Mouse (Mus musculus) activated CD4-positive, CD25-positive, alpha-beta regulatory T cell, adult 4 months (primary cell): ENCODE measurements around the gene Wfdc17. TPM values are rescaled to one million over a fixed set of nuclear protein-coding genes. Genes with fewer than 3 reads are reported as not detected.

Experiments used
- ATAC-seq: one replicate; pipeline ENCODE4 v1.8.0; 2017
- polyA plus RNA-seq, 2 experiments: library from polyadenylated mRNA; unstranded; fragments of 100-300 nt; shearing (Covaris generic); gene quantifications; one replicate each; pipeline ENCODE4 v1.2.1; 2017

The Wfdc17 gene
- polyA plus RNA-seq, 2 experiments from 2014 or later: not detected

DNA sequence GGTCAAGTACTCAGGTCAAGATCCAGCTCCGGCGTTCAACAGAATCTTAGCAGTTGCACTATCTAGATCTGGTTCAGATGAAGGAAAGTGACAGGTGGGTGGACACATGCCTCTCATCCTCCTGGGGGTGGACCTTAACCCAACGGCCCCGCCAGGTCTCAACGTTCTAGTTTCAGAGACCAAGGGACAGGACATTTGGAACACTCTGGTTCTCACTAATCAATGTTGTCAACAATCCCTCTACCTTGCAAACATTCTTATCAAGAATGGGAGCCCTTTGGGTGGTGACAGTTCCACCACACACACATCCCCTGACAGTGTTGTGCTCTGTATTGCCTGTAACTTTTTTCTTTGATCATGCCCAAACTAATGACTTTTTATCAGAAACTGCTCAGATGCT, 38.0 kb downstream of the Wfdc17 start:
- ATAC-seq: no peak

- ATAC-seq: no peak
Measured at GRCm38 (mm10) chr11:83742731-83743355, 39.1 kb downstream of the Wfdc17 start.

DNA sequence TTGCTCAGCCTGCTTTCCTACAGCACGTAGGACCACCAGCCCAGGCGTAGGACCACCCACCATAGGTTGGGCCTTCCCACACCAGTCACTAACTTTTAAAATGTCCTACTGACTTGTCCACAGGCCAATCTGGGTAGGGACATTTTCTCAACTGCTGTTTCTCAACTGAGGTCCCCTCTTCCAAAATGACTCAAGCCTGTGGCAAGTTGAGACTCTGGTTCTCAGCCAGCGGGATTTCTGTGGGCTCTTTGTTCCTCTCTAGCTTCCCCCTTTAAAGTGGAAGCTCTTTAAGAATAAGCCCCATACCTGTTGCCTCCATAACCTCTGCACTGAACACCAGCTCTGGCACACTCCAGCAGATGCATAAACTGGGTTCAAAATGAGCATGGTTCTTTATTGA, 39.7 kb downstream of the Wfdc17 start:
- no peak for ATAC-seq

DNA sequence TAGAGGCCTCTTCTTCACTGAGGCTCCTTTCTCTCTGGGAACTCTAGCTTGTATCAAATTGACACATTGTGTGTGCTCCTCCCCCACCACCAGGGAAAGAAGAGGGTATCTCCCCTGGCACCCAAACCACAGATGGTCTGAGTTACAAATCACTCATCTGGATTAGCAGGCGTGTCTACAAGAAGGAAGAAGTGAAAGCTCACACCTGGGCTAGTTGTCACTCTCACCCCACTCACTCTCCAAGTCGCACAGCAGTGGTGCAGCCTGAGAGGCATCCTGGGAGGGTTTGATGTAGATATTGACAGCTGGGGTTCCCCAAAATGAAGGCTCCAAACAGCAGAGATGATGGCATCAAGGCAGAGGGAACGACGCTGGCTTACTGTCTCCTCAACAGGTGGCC, 42.4 kb downstream of the Wfdc17 start:
- no peak for ATAC-seq

GRCm38 (mm10) chr11:83746681-83747080, 42.9 kb downstream of the Wfdc17 start, which contains the start of gene Wfdc21:
TSS of gene Wfdc21 (plus strand) at chr11:83746940.
- no peak for ATAC-seq

DNA sequence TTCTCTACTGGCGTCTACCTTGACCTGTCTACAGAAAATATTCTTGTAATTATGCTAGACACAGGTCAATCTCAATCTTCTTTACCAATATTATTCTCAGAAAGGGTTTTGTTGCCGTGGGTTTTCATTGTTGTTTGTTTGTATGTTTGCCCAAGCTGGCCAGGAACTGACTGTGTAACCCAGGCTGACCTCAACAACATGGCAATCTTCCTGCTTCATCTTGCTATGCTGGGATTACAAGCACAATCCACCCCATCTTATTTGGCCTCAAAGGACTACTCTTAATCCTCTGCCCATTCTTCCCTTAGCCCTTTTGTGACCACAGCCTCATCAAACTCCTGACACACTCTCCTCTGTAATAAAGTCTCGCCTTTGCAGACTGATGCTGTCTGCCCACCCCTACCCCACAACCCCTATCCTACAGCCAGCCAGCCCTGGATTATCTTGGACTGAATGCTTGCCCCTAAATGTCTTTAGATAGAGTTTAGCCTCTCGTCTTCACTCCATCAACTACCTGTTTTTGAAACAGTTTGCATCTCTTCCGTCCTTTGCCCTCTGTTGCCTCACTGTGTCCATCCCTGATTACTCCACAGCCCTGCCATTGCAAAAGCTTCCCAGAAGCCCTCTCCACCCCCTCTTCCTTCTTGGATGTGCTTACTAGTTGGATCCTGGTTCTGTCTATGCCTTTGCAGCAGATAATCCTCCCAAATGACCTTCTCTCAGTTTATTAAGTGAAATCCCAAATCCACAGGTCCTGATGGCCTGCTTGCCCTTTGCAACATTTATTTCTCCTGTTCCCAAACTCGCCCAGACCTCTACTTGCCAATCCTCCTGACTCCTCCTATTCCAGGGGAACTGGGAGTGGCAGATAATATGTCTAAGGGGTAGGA, 43.8 kb downstream of the Wfdc17 start:
- no peak for ATAC-seq

- ATAC-seq: peak; percentile 90
Measured at GRCm38 (mm10) chr11:83753581-83754181, 49.9 kb downstream of the Wfdc17 start, which contains the start of gene Heatr6. TSS of gene Heatr6 (plus strand) at chr11:83753696.

DNA sequence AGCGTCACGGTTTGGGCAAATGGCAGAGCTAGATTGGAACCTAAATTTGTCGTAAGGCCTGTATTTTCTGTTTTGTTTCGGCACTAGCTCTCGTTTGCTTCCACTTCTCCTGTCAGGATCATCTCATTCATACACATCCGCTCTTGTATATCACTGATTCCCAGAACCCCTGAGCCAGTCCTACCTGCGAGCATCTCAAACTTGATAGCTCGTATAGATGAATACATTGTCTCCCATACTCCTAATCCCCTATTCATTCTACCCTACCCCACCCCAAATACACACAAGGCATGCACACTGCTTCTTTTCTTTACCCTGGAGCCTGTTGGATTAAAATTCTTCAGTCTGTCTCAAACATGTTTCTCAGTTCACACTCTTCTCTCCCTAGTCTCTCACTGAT, 50.4 kb downstream of the Wfdc17 start:
- ATAC-seq: no peak

Other genes with a start within 250 kb of the Wfdc17 start
- gene Mmp28, start 240.9 kb upstream of the Wfdc17 start, polyA plus RNA-seq: not detected
- 10 to 100 TPM; 10.8 to 12.5 TPM for gene Taf15, start 230.9 kb upstream of the Wfdc17 start, polyA plus RNA-seq
- gene Heatr9, start 181.8 kb upstream of the Wfdc17 start, polyA plus RNA-seq: under 1 TPM; 0.25 to 0.46 TPM
- 100 to 1,000 TPM; 462 to 551 TPM for gene Ccl5, start 173.5 kb upstream of the Wfdc17 start, polyA plus RNA-seq
- under 1 TPM in 1 of 2 experiments, not detected in 1; 0.67 TPM for gene Ccl9, start 125.4 kb upstream of the Wfdc17 start, polyA plus RNA-seq
- 1 to 10 TPM in 1 of 2 experiments, not detected in 1; 1.4 TPM for gene Ccl6, start 110.9 kb upstream of the Wfdc17 start, polyA plus RNA-seq
- gene Rpl9-ps1, start 58.4 kb upstream of the Wfdc17 start, polyA plus RNA-seq: 1 to 10 TPM in 1 of 2 experiments, not detected in 1; 2.2 TPM
- 1 to 10 TPM; 1.2 to 5.1 TPM for gene Ccl3, start 54.6 kb upstream of the Wfdc17 start, polyA plus RNA-seq
- 10 to 100 TPM; 14.3 to 40.5 TPM for gene Ccl4, start 41.4 kb upstream of the Wfdc17 start, polyA plus RNA-seq
- gene Wfdc18, start 5.0 kb downstream of the Wfdc17 start, polyA plus RNA-seq: not detected
- gene Wfdc21, start 42.9 kb downstream of the Wfdc17 start, polyA plus RNA-seq: not detected
- gene Heatr6, start 49.7 kb downstream of the Wfdc17 start, polyA plus RNA-seq: 10 to 100 TPM; 27.8 to 28.1 TPM
- gene Hnf1b, start 146.1 kb downstream of the Wfdc17 start, polyA plus RNA-seq: not detected
- 10 to 100 TPM; 70.5 to 85.7 TPM for gene Ddx52, start 238.1 kb downstream of the Wfdc17 start, polyA plus RNA-seq